Mouse (Mus musculus): ENCODE results near the gene Gtf2a1. TPM values are rescaled to one million over a fixed set of nuclear protein-coding genes. Genes with fewer than 3 reads are reported as not detected.
"Not testable (repeated sequence)": the region's sequence is repeated elsewhere in the genome, so short reads cannot be mapped to it uniquely, and the experiment has no call there.

Gtf2a1 gene
- polyA plus RNA-seq, 1 experiment from 2014 or later = 37.6 TPM

DNA sequence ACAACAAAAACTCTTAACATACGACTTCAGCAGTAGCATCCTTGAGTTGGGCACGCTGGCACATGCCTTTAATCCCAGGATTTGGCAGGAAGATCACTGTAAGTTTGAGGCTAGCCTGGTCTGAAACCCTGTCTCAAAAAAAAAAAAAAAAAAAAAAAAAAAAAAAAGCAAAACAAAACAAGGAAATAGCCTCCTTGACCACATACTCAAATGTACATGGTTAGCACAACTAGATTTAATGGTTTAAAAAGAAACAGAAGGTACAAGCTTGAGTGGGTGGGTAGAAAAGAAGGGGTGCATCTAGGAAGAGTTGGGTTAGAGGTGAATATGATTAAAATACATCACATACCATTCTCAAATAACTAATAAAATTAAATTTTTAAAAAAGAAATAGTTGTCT, 18.6 kb downstream of the Gtf2a1 start:
- no peaks in the 10 kb centered on the region for H3K9me3 ChIP-seq
- 75% methylated on average over 2 of the region's 2 CpGs for WGBS

GRCm38 (mm10) chr12:91569255-91569654, 21.0 kb downstream of the Gtf2a1 start:
- Histone ChIP-seq H3K9me3 (no peaks in the 10 kb centered on the region), H3K27ac (no peak overlapping the region), H3K9ac (no peak overlapping the region), H3K4me3 (no peak overlapping the region), H3K27me3 (no peaks in the 10 kb centered on the region), H3K4me1 (no peaks in the 10 kb centered on the region), H3K36me3 (peaks cover 46% of the 10 kb centered on the region), H3K4me2 (no peak overlapping the region)
- ATAC-seq (ENCODE audit: insufficient number of reproducible peaks, low FRiP score, low TSS enrichment, low read depth) = no peak
- WGBS = 80% methylated on average over 3 of the region's 3 CpGs

More for the DNA sequence above, 18.6 kb downstream of the Gtf2a1 start:
- H3K4me3 ChIP-seq = no peak overlapping the region
- no peaks in the 10 kb centered on the region for H3K27me3 ChIP-seq
- no peaks in the 10 kb centered on the region for H3K4me1 ChIP-seq
- no peak overlapping the region for H3K27ac ChIP-seq
- ATAC-seq (ENCODE audit: insufficient number of reproducible peaks, low FRiP score, low TSS enrichment, low read depth) = no peak
- peaks cover 55% of the 10 kb centered on the region for H3K36me3 ChIP-seq
- no peak overlapping the region for H3K9ac ChIP-seq
- no peak overlapping the region for H3K4me2 ChIP-seq

DNA sequence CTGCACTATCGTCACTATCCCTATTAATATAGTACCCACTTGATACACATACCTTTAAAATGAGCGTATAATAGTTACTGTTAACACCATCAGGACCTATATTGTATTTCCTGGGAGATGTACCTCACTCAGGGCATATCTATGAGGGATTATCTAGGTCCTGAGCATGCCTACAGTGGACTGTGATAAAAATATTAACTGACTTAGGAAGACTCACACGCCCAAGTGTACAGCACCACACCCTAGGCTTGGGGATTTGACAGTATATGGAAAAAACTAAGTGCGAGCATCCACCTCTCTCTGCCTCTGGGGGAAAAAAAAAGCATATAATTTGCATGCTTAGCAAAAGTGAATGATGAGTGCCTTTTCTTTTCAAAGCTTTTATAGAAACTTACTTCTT, 23.1 kb downstream of the Gtf2a1 start:
- Histone ChIP-seq H3K9ac (no peak overlapping the region), H3K4me2 (no peak overlapping the region), H3K36me3 (peaks cover 43% of the 10 kb centered on the region), H3K27ac (no peak overlapping the region), H3K27me3 (no peaks in the 10 kb centered on the region), H3K9me3 (no peaks in the 10 kb centered on the region), H3K4me3 (no peak overlapping the region), H3K4me1 (no peaks in the 10 kb centered on the region)
- ATAC-seq (ENCODE audit: insufficient number of reproducible peaks, low FRiP score, low TSS enrichment, low read depth) = no peak
- WGBS = 93% methylated on average over 4 of the region's 4 CpGs

GRCm38 (mm10) chr12:91558152-91558551, 32.1 kb downstream of the Gtf2a1 start:
- not testable (repeated sequence) for H3K9me3 ChIP-seq; H3K9ac ChIP-seq; H3K4me3 ChIP-seq; H3K4me1 ChIP-seq; H3K4me2 ChIP-seq; H3K27me3 ChIP-seq; H3K27ac ChIP-seq; ATAC-seq (ENCODE audit: insufficient number of reproducible peaks, low FRiP score, low TSS enrichment, low read depth)
- peaks cover 26% of the 10 kb centered on the region for H3K36me3 ChIP-seq
- WGBS = 82% methylated on average over 4 of the region's 4 CpGs

- 86% methylated on average over 8 of the region's 8 CpGs for WGBS
- H3K27me3 ChIP-seq; H3K27ac ChIP-seq; ATAC-seq (ENCODE audit: insufficient number of reproducible peaks, low FRiP score, low TSS enrichment, low read depth); H3K4me3 ChIP-seq; H3K4me1 ChIP-seq; H3K4me2 ChIP-seq; H3K9ac ChIP-seq; H3K9me3 ChIP-seq: not testable (repeated sequence)
- H3K36me3 ChIP-seq = peaks cover 19% of the 10 kb centered on the region
Observed at GRCm38 (mm10) chr12:91557358-91558005, 32.8 kb downstream of the Gtf2a1 start.

GRCm38 (mm10) chr12:91551773-91552526, 38.3 kb downstream of the Gtf2a1 start:
- Histone ChIP-seq H3K4me1 (peaks cover 7% of the 10 kb centered on the region), H3K27me3 (no peaks in the 10 kb centered on the region), H3K4me2 (peak overlapping the region; percentile 19), H3K4me3 (no peak overlapping the region), H3K9me3 (no peaks in the 10 kb centered on the region), H3K27ac (no peak overlapping the region), H3K9ac (no peak overlapping the region), H3K36me3 (peaks cover 9% of the 10 kb centered on the region; the same call in 1 of the 2 replicates)
- peak; percentile 71; the same call in 1 of the 2 replicates for ATAC-seq (ENCODE audit: insufficient number of reproducible peaks, low FRiP score, low TSS enrichment, low read depth)
- 33% methylated on average over 19 of the region's 19 CpGs for WGBS

DNA sequence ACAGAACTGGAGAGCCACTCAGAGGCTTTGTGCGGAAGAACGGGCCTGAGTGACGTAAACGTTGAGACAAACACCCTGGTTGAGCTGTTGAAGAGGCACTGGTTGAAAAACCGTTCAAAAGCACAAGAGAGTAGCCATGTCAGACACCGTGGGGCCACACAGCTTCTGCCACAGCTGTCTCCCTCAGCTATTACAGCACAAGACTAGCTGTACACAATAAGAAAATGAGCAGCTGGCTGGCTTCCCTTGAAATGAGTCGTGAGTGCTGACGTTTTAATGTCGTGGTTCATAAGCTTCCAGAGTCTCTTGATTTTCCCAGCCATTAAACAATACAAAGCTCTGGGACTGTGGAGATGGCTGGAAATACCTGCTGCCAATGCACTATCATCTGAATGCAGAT, 40.8 kb downstream of the Gtf2a1 start:
- H3K27ac ChIP-seq = no peak overlapping the region
- H3K4me2 ChIP-seq = no peak overlapping the region
- no peaks in the 10 kb centered on the region for H3K9me3 ChIP-seq
- ATAC-seq (ENCODE audit: insufficient number of reproducible peaks, low FRiP score, low TSS enrichment, low read depth) = no peak
- H3K9ac ChIP-seq = no peak overlapping the region
- peaks cover 6% of the 10 kb centered on the region; the same call in 1 of the 2 replicates for H3K36me3 ChIP-seq
- no peak overlapping the region for H3K4me3 ChIP-seq
- H3K4me1 ChIP-seq = peaks cover 7% of the 10 kb centered on the region
- no peaks in the 10 kb centered on the region for H3K27me3 ChIP-seq
- WGBS = 69% methylated on average over 9 of the region's 9 CpGs

DNA sequence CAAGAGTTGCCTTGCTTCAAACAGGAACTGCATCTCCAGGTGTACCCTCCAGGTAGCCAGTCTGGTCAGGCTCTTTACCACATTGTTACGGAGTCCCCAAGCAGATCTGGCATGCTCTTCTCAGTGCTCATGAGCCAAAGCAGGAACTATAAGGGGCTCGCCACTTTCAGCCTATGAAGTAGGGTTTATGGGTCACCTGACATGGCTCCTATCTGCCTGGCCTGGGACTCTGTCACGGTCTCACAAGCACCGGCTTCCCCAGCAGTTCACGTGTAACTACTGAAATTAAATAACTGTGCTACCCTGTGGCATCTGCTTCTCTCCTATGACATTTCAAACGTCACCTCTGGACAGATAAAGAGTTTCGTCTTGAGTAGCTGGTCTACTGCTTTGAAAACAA, 50.1 kb downstream of the Gtf2a1 start:
- Histone ChIP-seq H3K27ac (no peak overlapping the region), H3K4me2 (no peak overlapping the region), H3K27me3 (no peaks in the 10 kb centered on the region), H3K4me1 (no peaks in the 10 kb centered on the region), H3K9ac (no peak overlapping the region), H3K36me3 (no peaks in the 10 kb centered on the region), H3K9me3 (no peaks in the 10 kb centered on the region), H3K4me3 (no peak overlapping the region)
- WGBS = 88% methylated on average over 7 of the region's 7 CpGs
- no peak for ATAC-seq (ENCODE audit: insufficient number of reproducible peaks, low FRiP score, low TSS enrichment, low read depth)

DNA sequence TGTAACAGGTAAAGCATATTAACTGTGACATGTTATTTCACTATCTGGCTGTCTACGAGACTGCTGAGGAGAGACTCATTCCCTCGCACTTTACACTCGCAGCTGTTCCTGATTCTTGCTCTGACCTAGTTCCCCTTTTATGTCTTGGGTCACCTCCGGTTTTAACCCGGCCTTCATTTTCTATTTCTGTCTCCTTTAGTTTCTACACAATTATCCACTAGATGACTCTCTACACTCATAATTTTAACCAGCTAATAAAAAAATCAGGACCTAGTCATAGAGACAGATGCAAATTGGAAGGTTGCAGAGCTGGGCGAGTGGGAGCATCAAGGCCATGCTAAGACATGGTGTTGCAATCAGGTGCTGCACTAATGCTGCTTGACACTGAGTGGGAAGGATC, 55.8 kb downstream of the Gtf2a1 start:
- no peak overlapping the region for H3K27ac ChIP-seq
- no peaks in the 10 kb centered on the region for H3K36me3 ChIP-seq
- no peaks in the 10 kb centered on the region for H3K4me1 ChIP-seq
- no peak overlapping the region for H3K4me3 ChIP-seq
- H3K27me3 ChIP-seq = no peaks in the 10 kb centered on the region
- H3K9me3 ChIP-seq = no peaks in the 10 kb centered on the region
- no peak overlapping the region for H3K9ac ChIP-seq
- no peak for ATAC-seq (ENCODE audit: insufficient number of reproducible peaks, low FRiP score, low TSS enrichment, low read depth)
- H3K4me2 ChIP-seq = no peak overlapping the region
- WGBS = 72% methylated on average over 6 of the region's 6 CpGs

DNA sequence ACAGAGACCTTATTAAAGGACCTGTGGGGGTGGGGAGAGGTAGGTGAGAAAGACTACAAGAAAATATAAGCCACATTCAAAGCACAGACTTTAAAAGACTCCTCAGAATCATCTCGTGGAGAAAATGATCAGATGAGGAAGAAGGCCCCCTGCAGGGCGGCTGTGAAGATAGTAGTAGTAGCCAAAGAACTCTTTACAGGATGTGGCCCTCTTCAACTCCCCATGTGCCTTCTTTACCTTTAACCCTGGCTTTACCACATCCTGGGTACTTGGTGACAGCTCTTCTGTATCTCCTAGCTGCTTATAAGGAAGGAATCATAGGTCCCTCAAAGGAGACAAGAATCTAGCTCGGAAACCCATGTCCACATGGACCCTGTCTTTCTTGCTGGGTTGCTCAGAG, 66.7 kb downstream of the Gtf2a1 start:
- no peaks in the 10 kb centered on the region for H3K9me3 ChIP-seq
- WGBS = 69% methylated on average over 3 of the region's 3 CpGs
- no peak overlapping the region for H3K9ac ChIP-seq
- no peaks in the 10 kb centered on the region for H3K36me3 ChIP-seq
- ATAC-seq (ENCODE audit: insufficient number of reproducible peaks, low FRiP score, low TSS enrichment, low read depth) = no peak
- no peak overlapping the region for H3K4me3 ChIP-seq
- H3K4me2 ChIP-seq = no peak overlapping the region
- H3K4me1 ChIP-seq = no peaks in the 10 kb centered on the region
- H3K27me3 ChIP-seq = no peaks in the 10 kb centered on the region
- H3K27ac ChIP-seq = no peak overlapping the region

- no peaks in the 10 kb centered on the region for H3K4me1 ChIP-seq
- no peaks in the 10 kb centered on the region for H3K36me3 ChIP-seq
- no peaks in the 10 kb centered on the region for H3K9me3 ChIP-seq
- no peak for ATAC-seq (ENCODE audit: insufficient number of reproducible peaks, low FRiP score, low TSS enrichment, low read depth)
- no peak overlapping the region for H3K27ac ChIP-seq
- 26% methylated on average over 3 of the region's 3 CpGs for WGBS
- H3K27me3 ChIP-seq = no peaks in the 10 kb centered on the region
- H3K4me2 ChIP-seq = no peak overlapping the region
- no peak overlapping the region for H3K9ac ChIP-seq
- H3K4me3 ChIP-seq = no peak overlapping the region
Observed at GRCm38 (mm10) chr12:91517808-91518207, 72.5 kb downstream of the Gtf2a1 start.

DNA sequence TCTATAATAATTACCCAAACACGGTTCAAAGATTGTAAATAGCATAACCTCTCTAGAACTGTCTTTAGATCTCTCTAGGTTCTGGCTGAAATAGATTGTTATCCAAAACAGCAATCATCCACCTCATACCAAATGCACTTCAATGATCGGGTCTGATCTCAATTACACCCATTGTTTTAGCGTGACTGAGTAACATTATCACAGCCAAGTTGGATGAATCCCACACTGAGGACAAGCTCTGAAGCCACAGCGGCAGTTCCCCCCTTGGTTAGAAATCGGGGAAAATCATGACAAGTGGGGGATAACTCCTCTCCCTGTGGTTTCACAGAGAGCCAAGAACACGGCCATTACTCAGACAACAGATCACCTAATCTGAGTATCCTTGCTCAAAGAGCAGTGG, 76.3 kb downstream of the Gtf2a1 start:
- Histone ChIP-seq H3K4me3 (no peak overlapping the region), H3K36me3 (no peaks in the 10 kb centered on the region), H3K4me2 (no peak overlapping the region), H3K9me3 (no peaks in the 10 kb centered on the region), H3K9ac (no peak overlapping the region), H3K27ac (no peak overlapping the region), H3K27me3 (no peaks in the 10 kb centered on the region), H3K4me1 (no peaks in the 10 kb centered on the region)
- WGBS = 80% methylated on average over 6 of the region's 6 CpGs
- no peak for ATAC-seq (ENCODE audit: insufficient number of reproducible peaks, low FRiP score, low TSS enrichment, low read depth)
